Mouse (Mus musculus): ENCODE results near the gene Sh3bp2.
A peak's percentile ranks its signal among the peaks of the same experiment; 100 is the strongest.

Gene Sh3bp2

DNA sequence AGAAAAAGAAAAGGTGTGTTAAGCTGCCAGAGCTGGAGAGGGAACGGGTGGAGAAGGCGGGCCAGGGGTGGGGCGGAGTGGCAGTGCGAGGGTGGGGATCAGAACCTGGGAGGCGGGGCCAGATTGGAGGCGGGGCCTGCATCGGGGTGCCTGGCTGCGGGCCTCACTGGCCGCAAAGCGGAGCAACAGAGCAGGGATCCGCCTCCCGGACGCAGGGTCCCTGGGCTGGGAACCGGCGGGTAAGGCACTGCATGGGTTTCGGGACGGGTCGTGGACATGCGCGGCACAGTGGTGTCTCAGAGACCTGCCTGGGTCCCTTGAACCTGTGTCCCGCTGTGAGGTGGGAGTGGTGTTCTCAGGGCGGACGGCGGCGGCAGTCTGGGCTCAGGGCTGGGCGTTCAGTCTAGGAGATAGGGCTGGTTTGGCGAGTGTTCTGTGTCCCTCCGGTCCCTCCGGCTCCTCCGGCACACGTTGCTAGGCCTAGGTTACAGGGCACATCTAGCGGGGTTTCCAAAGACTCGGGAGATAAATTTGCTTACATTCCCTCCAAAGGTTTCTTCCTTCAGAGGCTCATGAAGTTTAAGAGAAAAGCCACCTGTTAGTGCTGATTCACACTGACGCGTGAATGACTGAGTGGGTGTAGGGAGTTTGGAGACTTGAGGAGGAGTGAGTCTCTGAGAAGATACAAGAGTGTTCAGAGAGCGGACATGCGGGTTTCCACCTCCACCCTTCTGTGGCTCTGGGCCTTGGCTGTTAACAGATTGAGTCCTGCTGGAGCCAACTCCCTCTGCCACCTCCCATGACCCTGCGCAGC, at the start of gene Sh3bp2:
TSS of gene Sh3bp2 (plus strand) at position 176 of the 814 bp plus-strand sequence.
- DNase-seq (ENCODE audit: low spot score): peak; percentile 93

DNA sequence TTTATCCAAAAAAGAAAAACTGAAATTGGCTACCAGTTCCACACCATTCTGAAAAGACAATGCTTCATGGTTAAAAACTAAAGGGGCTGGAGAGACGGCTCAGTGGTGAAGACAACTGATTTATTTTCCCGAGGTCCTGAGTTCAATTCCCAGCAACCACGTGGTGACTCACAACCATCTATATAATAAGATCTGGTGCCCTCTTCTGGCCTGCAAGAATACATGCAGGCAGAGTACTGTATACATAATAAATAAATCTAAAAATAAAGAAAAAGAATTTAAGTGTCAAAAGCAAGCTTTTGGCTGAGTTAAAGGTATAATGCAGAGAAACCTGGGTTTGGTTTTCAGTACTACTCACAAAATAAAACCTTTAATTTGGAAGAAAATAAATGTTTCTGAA, 44.7 kb upstream of the Sh3bp2 start:
- DNase-seq (ENCODE audit: low spot score): no peak

DNA sequence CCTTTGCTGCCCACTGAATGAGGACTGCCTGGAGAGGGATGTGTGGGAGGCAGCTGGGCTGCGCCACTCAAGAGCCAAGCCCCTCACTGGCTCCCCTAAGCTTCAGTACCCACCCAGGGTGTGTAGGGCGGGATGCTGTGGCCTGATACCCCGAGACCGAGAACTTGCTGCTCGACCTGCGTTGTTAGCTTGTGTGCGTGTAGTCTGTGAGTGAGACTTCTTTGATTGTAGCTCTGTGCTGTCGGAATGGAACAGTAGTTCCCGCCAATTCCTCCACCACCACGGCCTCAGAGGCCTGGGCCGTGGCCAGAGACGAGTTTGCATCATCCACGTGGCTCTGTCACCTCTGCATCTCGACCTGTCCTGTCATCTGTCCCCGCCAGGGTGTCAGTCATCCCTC, 39.9 kb upstream of the Sh3bp2 start:
- DNase-seq (ENCODE audit: low spot score): no peak

DNA sequence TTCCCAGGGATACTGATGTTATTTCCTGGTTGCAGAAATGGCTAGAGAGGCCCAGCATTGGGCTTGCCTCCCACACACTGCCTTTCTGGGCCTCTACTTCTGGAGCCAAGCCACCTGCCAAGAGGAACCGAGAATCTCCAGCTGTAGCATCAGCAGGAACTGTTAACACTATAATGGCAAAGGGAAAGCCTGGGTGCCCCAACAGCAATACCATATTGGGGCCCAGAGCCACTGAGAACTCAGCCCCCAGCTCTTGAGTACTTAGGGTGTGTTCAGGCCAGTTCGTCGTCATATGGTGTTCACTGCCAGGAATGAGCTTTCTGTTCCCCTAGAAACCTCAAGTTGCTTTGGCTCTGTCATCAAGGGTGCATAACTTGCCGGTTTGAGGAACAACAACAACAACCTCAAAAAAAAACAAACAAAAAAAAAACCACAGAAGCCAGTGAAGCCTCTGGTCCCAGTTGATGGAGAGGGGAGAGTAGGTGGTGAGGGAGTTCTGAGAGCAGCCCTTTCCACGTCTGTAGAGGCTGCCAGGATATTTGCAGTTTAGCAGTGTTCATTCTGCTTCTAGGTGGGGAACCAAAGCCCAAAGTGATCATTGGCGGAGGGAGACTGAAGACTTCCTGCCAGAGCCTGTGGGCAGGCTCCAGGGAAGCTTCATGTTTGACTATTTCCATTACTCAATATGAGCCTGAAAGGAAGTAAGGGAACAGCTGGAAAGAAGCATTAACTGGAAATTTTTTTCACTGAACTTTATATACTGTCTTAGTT, 38.1 kb upstream of the Sh3bp2 start:
- DNase-seq (ENCODE audit: low spot score): no peak

DNA sequence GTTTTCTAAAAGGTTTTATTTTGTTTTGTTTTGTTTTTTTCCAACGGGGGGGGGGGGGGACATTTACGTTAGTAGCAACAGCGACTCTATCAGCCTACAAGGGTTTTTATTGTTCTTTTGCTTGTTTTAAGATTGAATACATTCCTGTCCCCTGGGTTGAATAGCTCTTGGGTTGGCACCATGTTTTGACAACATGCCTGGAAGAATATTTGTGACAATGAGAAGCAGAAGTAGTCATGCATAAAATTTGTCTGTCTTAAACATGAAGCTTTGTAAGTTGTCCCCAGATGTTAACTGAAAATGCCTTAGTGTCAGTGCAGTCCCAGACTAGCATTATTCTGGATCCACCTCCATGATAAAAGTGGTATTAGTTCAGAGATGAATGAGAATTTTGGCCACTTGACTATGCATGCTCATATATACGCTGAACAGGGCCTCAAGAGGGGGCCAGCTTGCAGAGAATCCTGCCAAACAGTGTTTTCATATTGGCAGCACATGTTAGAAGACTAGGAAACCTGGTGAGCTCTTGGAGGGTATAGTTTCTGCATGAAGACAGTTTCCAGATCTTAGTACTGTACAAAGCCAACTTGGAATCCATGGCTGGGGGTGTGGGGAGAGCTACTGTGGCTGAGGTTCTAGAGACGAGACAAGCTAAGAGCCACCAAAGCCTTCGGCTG, 36.8 kb upstream of the Sh3bp2 start:
- DNase-seq (ENCODE audit: low spot score): no peak

DNA sequence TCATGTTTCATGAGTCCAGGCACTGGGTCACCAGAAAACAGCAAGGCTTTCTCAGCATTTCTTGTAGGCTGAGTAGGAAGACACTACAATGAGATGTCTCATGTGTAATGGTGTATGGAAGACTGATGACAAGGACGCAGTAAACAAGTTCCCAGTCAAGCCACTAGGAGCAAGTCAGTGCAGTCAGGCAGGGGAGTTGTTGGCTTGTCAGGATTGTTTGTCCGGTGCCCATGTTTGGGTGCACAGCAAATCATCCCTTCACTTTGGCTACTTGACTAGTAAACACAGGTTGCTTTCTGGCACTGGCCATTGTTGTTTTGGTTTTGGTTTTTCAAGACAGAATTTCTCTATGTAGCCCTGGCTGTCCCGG, 36.2 kb upstream of the Sh3bp2 start:
- DNase-seq (ENCODE audit: low spot score): no peak

DNA sequence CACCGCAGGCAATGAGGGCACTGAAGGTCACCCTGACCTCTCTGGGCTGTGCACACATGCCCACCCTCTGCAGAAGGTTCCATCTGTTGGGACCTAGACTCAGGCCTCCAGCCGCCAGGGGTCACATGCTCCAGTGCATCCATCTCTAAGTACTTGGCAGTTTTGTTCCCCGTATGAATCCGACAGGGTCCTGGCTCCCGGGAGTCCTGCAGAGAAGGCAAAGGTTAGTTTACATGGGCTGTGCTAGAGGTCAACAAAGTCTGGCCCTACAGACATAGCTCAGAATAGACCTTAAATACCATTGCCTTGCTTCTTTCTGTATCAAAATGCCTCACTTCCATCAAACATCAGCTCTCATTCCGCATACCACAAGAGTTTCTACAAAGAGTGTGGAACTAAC, 28.9 kb upstream of the Sh3bp2 start:
- DNase-seq (ENCODE audit: low spot score): peak; percentile 46

DNA sequence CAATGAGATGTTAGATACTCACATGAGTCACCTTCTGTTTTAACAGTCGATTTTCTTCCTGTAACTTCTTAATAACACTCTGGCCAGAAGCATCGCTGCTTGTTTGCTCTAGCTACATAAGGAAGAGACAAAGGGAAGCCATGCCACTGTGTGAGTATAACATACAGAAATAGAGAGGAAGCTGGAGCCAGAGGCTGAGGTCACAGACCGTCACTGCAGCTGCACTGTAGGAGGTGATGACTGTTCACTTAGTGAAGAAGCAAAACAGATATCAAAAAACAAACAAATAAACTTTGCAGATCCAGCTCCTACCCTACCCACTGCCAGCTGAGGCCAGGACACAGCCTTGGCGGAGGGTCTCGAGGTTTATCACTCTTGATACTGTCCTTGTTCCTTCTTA, 24.8 kb upstream of the Sh3bp2 start:
- no peak for DNase-seq (ENCODE audit: low spot score)

DNA sequence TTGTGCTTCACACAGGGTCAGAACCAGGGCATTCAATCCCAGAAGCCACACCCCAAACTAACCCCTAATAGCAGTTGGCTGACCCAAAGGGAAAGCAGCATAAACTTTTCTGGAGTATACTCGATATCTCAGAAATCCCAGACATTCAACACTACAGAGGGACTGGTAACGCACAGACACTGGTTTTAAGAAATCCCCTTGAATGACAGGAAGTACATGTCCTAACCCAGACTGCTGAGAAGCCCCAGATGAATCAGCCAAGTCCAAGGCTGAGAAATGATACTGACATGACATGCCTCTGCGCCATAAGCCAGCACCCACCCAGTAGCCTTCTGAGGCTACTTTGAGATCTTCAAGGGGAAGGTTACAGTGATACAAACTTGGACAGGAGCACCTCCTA, 24.1 kb upstream of the Sh3bp2 start:
- DNase-seq (ENCODE audit: low spot score): no peak

DNA sequence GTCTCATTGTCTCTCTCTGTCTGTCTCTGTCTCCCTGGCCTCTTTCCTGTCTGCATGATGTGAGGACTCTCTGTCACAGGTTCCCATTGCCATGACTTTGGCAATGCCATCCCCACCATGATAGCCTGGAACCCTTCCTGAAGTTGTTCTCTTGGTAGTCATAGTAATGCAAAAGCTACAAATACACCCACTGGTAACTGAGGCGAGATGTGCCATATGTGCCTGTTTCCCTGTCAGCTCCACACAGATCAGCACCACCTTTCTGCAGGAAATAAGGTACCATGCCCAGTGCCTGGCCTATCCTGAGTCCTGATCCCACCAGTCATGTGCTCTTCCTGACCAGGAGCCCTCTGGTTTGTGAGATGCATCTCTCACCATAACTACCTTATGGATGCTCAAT, 23.2 kb upstream of the Sh3bp2 start:
- no peak for DNase-seq (ENCODE audit: low spot score)

DNA sequence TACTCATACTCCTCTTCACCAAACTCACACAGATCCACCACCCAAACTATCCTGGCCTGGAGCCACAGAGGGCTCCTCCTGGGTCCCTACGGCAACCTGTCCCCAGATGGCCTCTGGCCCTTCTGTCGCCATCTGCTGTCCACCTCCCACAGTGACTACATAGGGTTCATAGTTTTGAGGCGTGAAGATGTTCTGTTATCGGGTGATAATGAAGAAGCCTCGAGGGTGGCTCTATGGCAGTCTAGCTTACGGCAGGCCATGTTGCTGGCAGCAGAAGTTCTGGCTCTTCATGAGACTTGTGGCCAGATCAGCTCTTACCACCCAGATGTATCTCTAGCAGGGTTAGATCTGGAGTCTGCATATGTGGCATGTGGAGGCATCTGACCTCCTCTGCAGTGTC, 22.8 kb upstream of the Sh3bp2 start:
- no peak for DNase-seq (ENCODE audit: low spot score)

DNA sequence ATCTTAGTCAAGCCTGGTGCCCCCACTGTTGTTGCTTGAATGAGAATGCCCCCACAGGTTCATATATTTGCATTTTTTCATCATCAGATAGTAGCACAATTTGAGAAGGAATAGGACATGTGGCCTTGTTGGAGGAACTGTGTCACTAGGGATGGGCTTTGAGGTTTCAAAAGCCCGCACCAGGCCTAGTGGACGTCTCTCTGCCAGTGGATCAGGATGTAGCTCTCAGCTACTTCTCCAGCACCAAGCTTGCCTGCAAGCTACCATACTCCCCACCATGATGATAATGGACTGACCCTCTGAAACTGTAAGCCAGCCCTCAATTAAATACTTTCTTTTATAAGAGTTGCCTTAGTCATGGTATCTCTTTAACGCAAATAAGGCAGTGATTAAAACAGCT, 13.2 kb upstream of the Sh3bp2 start:
- DNase-seq (ENCODE audit: low spot score): no peak

DNA sequence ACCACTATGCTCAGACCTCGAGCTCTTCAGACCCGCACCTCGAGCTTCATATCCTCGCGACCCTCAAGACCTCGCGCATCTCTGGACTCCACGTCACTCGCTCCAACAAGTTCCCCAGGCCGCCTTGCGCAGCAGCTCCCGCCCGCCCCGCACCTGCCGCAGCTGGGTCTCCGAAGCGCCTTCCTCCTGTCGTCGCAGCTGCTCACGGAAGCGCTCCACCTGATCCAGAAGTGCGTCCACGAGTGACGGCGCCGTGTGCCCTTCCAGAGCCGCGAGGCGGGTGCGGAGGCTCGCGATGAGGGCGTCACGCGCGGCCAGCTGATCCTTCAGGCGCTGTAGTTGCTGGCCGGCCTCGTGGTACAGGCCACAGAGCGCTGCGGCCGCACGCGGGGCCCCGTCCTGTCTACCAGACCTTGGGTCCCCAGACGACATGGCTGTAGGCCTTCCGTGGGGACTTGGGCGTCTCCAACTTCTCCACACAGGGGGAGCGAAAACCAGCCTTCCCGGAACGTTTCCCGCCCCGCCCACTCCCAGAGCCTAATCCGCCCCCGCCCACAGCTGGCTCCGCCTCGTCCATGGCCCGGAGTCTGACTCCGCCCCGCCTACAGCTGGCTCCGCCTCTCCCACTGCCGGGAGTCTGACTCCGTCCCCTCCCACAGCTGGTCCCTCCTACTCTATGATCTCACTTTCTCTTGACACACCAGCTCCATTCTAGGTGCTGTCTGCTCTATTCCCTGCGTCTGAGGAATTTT, 12.0 kb upstream of the Sh3bp2 start, which contains the start of gene Tnip2:
TSS of gene Tnip2 (minus strand) at position 526 of the 752 bp plus-strand sequence.
- DNase-seq (ENCODE audit: low spot score): peak; percentile 96

DNA sequence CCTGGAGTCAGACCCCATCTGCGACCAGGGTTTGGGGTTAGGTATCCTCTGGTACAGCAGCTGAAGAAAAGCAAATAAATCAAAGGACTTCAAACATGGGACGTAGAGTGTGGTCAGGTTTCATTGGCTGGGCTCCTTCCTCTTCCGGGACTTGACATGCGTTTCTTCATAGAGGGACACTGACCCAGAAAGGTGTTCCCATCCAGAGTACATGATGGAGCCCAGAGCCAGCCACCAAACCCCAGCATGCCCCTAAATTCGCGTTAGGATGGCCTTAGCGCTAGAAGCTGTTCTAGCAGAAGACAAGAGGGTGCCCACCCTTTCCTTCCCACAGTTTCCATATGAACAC, 11.4 kb upstream of the Sh3bp2 start:
- DNase-seq (ENCODE audit: low spot score): no peak

DNA sequence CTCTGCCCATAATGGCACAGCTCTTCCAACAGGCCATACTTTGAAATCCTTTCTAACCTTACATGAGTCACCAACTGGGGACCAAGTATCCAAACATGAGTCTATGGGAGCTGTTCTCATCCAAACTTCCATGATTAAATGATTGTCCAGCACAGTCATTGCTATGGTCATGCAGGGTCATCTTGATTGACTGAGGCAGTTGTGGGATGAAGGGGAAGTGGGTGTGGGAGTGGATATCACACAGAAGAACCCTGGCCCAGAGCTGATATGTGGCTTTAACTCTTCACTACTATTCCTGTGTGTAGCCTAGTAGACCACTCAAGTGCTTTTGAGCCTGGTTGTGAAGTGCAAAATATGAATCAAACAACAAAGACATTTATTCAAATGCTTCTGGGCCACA, 10.5 kb upstream of the Sh3bp2 start:
- no peak for DNase-seq (ENCODE audit: low spot score)

DNA sequence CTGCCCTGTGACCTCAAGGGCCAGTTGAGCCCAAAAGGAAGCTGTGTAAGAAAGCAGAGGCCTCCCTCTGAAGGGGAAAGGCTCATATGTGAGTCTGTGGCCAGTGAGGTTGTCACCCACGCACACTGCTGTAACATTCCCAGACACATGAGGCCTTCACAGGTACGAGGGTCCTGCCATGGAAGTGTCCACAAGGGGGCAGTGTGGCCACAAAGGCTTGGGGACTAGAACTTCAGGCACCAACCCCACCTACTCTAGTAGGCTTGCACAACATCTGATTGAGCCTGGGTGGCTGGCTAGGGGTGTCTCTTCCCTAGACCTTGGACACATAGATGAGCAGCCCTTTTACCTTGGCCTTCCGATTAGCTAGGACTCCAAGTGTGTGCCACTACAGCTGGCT, 7.7 kb upstream of the Sh3bp2 start:
- DNase-seq (ENCODE audit: low spot score): peak; percentile 67

DNA sequence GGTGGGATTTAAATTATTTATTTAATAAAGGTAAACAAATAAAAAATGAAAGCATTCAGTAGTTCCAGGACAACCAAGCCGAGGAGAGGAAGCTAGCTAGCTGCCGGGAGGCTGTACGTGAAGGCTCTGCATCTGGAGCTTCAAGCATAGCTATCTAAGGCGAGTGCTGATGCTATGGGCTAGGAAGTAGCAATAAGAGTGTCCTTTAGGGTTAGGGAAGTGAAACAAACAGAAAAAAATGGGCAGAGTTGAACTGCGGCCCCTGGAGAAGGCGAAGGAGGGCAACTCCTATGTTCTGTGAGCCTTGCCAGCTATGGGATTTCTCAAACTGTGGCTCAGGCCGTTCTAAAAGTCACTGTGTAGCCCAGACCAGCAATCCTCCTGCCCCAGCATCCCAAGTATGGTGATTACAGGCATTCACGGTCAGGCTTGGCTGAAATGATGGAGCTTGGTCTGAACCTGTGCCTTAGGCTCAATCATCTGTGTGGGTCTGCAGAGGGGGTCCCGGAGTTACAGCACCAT, 6.2 kb upstream of the Sh3bp2 start:
- DNase-seq (ENCODE audit: low spot score): no peak

DNA sequence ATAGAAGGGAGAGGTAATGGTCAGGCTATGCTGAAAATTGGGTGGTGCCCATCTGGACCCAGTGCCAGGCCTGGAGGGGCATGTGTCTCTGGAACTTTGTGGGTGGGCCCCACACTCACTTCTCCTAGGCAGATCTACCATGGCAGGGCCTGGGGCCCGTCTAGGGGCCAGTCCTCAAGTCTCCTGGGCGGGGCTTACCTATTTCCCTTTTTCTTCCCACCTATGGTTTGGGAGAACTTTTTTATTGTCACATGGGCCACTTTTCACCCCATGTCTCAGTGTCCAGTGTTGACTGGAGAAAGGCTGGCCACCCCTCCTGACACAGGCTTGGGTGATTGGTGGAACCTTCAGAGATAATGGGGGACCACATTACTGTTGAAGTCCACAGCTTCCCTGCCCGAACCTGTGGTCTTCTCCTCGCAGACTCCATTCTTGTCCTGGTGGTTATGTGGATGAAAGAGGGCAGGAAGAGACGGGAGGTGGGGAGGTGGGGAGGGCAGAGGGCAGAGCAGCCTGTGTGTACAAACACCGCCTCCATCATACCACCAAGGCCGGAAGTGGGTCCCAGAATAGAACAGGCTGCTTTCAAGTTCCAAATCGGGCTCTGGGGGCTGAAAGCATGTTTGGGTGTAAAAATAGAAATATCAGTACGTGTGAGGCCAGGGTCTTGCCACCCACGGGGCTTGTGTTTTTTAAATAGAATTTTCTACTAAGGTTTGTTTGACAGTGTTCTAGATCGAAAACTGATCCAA, 5.0 kb upstream of the Sh3bp2 start:
- no peak for DNase-seq (ENCODE audit: low spot score)

DNA sequence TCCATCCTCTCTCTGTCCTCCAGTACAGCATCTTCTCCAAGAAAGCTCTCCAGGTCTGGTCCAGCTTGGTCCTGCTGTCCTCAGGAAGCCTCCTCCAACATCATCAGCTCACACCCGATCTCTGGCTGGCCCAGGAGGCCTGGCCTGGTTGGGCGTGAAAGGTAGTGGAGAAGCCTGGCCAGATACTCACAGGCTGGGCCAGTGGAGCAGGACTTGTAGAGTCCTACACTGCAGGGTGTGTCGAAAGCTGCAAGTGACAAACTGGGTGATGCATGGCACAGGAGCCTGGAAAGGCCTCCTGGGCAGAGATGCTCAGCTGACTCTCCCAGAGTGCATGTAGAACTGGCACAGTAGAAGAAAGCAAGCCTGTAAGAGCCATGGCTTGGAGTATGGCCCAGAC, 4.3 kb upstream of the Sh3bp2 start:
- no peak for DNase-seq (ENCODE audit: low spot score)

DNA sequence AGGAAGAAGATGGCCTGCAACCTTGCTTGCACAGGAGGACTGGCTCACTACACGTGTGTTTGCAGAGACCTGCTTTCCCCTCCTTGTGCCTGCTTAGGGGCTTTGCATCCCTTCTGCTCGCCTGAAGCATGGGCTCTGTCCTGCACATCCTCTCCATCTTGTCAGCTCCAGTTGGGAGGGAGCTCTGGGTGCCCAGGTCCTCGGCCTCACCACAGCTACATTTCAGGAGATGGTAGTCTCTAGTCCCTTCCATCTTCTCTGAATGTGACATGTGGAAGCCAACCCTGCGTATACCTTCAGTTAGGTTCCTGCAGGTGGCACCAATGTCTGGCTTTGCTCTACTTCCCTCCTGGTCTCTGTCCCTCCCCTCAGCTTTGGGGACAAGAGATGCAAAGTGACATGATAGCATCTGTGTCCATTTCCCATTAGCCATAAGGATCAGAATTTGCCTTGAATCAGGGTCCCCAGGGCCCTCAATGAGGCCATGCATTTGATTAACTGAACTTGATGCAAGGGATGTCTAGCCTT, 1.6 kb upstream of the Sh3bp2 start:
- no peak for DNase-seq (ENCODE audit: low spot score)

DNA sequence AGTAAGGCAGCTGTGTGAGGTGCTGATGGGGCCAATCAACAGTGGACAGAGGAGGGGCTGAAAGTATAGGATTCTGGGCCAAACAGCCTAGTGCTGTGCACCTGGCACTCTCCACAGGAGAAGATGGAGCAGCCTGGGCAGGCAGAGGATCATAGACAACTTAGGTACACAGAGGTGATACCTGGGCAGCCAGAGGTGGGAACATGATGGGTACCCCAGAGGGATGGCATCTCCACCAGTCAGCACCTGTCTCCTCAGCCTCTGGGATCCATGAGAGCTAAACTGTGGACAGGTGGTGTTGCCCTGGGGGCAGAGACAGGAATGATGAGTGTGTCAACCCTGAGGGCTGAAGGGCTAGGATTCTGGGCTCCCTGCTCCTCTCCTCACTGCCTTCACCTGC, 1.1 kb upstream of the Sh3bp2 start:
- no peak for DNase-seq (ENCODE audit: low spot score)

All from yolk sac, embryonic 10.5 days (tissue).